Mouse (Mus musculus): ENCODE results near the gene Gucy2d. TPM values are rescaled to one million over a fixed set of nuclear protein-coding genes. Genes with fewer than 3 reads are reported as not detected.

Gene Gucy2d
- total and polyA plus RNA-seq, 3 experiments, result not detected

DNA sequence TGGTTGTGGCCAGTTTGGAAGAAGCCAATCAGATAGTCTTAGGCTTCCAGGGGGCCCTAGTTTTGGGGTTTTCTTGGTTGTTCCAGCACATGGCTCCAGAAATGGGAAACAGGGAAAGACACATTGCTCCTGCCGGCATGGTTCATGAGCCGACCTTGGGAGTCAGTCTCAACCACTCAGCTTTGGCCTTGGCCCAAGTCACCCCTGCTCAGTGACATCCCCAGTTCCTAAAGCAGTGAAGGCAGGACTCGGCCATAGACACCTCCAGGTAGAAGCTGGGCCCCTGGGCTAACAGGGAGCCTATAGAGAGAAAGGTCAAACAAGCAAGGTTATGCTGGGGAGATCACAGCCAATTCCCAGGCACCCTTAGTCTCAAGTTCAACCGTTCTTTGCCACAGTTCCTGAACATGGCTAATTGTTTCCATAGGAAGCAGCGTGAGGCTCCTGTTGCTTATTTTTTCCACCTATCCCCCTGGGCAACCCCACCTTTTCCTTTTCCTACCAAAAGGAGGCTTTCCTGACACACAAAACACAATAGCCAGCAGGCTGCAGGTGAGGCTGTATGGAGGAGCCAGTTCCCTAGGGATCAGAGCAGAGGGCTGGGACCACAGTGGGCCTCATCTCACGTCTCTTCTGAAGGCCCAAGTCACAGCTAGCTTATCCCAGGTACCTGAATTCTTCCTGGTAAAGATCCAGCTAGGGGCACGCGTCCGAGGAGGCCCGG is 14.3 kb downstream of the Gucy2d start:
- H3K27me3 ChIP-seq (ENCODE audit: control insufficient read depth in 1 of 2, insufficient read depth in 2 of 2, low read length in 2 of 2), result no peaks in the 10 kb centered on the region

DNA sequence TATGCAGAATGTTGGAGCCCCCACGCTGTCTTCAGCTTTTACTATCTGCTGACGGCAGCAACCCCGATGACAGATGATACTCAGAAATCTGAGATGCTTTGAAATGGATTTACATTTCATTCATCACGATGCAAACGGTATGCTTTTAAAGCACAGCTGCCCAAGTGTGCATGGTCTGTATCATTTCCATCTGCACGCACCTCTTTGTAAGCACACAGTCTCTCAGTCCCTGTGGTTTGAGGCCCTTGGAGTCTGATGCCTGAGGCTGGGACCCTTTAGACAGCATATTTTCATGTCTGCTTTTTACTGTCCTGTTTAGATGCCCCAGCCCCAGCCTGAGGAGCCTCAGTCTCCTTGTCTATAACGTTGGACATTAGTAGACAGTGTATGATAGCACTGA is 20.1 kb downstream of the Gucy2d start:
- no peaks in the 10 kb centered on the region for H3K79me2 ChIP-seq (ENCODE audit: control insufficient read depth, insufficient read depth, low read length, poor library complexity)
- H3K27ac ChIP-seq (ENCODE audit: control insufficient read depth, low read depth, low read length), result no peak overlapping the region
- H3K27me3 ChIP-seq (ENCODE audit: control insufficient read depth in 1 of 2, insufficient read depth in 2 of 2, low read length in 2 of 2), result no peaks in the 10 kb centered on the region; a peak in 1 of 4 replicates
- TF ChIP-seq RAD21 (IDR thresholded peaks at IDR 0.05; ENCODE audit: low read depth, low read length), result no peak
- TF ChIP-seq MXI1 (IDR thresholded peaks at IDR 0.05; ENCODE audit: low read depth, low read length), result no peak
- no peak for TF ChIP-seq CHD2 (IDR thresholded peaks at IDR 0.05; ENCODE audit: low read length)
- TF ChIP-seq POLR2A (IDR thresholded peaks at IDR 0.05; ENCODE audit: control insufficient read depth in 1 of 2, insufficient read depth in 1 of 2, low read depth in 1 of 2, low read length in 2 of 2, poor library complexity in 1 of 2), result no peak
- no peaks in the 10 kb centered on the region for H3K36me3 ChIP-seq (ENCODE audit: control insufficient read depth in 1 of 2, insufficient read depth in 2 of 2, low read length in 2 of 2)
- no peak overlapping the region for H3K9ac ChIP-seq (ENCODE audit: control insufficient read depth, low read depth, low read length, poor library complexity, severe bottlenecking)
- no peak overlapping the region for H3K4me3 ChIP-seq (ENCODE audit: control insufficient read depth in 1 of 2, insufficient read depth in 1 of 2, low read depth in 2 of 2, low read length in 2 of 2)
- no peaks in the 10 kb centered on the region for H3K9me3 ChIP-seq (replicated peaks; ENCODE audit: insufficient read depth, low read length)
- no peaks in the 10 kb centered on the region for H3K4me1 ChIP-seq (ENCODE audit: control insufficient read depth in 1 of 2, insufficient read depth in 2 of 2, low read length in 2 of 2)
- DNase-seq (ENCODE audit: low read depth, low spot score), result no peak

More for the DNA sequence above, 14.3 kb downstream of the Gucy2d start:
- H3K9ac ChIP-seq (ENCODE audit: control insufficient read depth, low read depth, low read length, poor library complexity, severe bottlenecking), result no peak overlapping the region
- H3K4me3 ChIP-seq (ENCODE audit: control insufficient read depth in 1 of 2, insufficient read depth in 1 of 2, low read depth in 2 of 2, low read length in 2 of 2), result no peak overlapping the region
- TF ChIP-seq ELF1 (IDR thresholded peaks at IDR 0.05; ENCODE audit: low read depth, low read length), result no peak
- TF ChIP-seq CTCF (IDR thresholded peaks at IDR 0.05 in 2 of 3, conservative IDR thresholded peaks at IDR 0.05 in 1 of 3; ENCODE audit: control insufficient read depth in 1 of 3, insufficient read depth in 1 of 3, low read depth in 2 of 3, low read length in 3 of 3, poor library complexity in 1 of 3, severe bottlenecking in 1 of 3), result no peak
- TF ChIP-seq POLR2AphosphoS2 (IDR thresholded peaks at IDR 0.05; ENCODE audit: low read length), result no peak
- no peak for TF ChIP-seq POLR2AphosphoS5 (IDR thresholded peaks at IDR 0.05; ENCODE audit: borderline replicate concordance, low read depth, low read length)
- TF ChIP-seq CHD2 (IDR thresholded peaks at IDR 0.05; ENCODE audit: low read length), result no peak
- TF ChIP-seq POLR2A (IDR thresholded peaks at IDR 0.05; ENCODE audit: control insufficient read depth in 1 of 2, insufficient read depth in 1 of 2, low read depth in 1 of 2, low read length in 2 of 2, poor library complexity in 1 of 2), result no peak
- no peak for TF ChIP-seq MEF2A (IDR thresholded peaks at IDR 0.05; ENCODE audit: extremely low read depth, insufficient replicate concordance, low read depth, low read length, poor library complexity, severe bottlenecking)
- TF ChIP-seq MYC (IDR thresholded peaks at IDR 0.05; ENCODE audit: low read depth, low read length), result no peak
- no peak for TF ChIP-seq TBP (IDR thresholded peaks at IDR 0.05; ENCODE audit: low read depth, low read length)
- no peak for TF ChIP-seq MAFK (IDR thresholded peaks at IDR 0.05; ENCODE audit: borderline replicate concordance, low read depth, low read length)
- no peak for TF ChIP-seq JUND (IDR thresholded peaks at IDR 0.05; ENCODE audit: low read depth, low read length)
- TF ChIP-seq MXI1 (IDR thresholded peaks at IDR 0.05; ENCODE audit: low read depth, low read length), result no peak
- no peak for TF ChIP-seq EP300 (IDR thresholded peaks at IDR 0.05; ENCODE audit: low read depth in 1 of 2, low read length in 2 of 2)
- TF ChIP-seq MAZ (IDR thresholded peaks at IDR 0.05; ENCODE audit: low read depth, low read length), result no peak
- TF ChIP-seq ETS1 (IDR thresholded peaks at IDR 0.05; ENCODE audit: low read depth, low read length), result no peak
- no peak for TF ChIP-seq GATA1 (IDR thresholded peaks at IDR 0.05; ENCODE audit: low read depth, low read length)
- TF ChIP-seq CHD1 (IDR thresholded peaks at IDR 0.05; ENCODE audit: low read depth, low read length), result no peak
- H3K79me2 ChIP-seq (ENCODE audit: control insufficient read depth, insufficient read depth, low read length, poor library complexity), result no peaks in the 10 kb centered on the region
- H3K27ac ChIP-seq (ENCODE audit: control insufficient read depth, low read depth, low read length), result no peak overlapping the region
- H3K4me1 ChIP-seq (ENCODE audit: control insufficient read depth in 1 of 2, insufficient read depth in 2 of 2, low read length in 2 of 2), result no peaks in the 10 kb centered on the region
- no peak for DNase-seq (ENCODE audit: low read depth, low spot score)
- no peaks in the 10 kb centered on the region for H3K9me3 ChIP-seq (replicated peaks; ENCODE audit: insufficient read depth, low read length)
- no peaks in the 10 kb centered on the region for H3K36me3 ChIP-seq (ENCODE audit: control insufficient read depth in 1 of 2, insufficient read depth in 2 of 2, low read length in 2 of 2)
